Mouse (Mus musculus) heart, postnatal 0 days (tissue): ENCODE data around the gene Slc46a2.

ENCODE experiments used
- CTCF ChIP-seq: IDR thresholded peaks from 2 replicates; pipeline ENCODE4 v1.5.1; 2016; ENCODE audit warnings: antibody characterized with exemption, control low read depth, low read depth
- EP300 ChIP-seq: IDR thresholded peaks from 2 replicates; pipeline ENCODE4 v1.6.1; 2016; ENCODE audit warnings: antibody characterized with exemption, low read depth

- TF ChIP-seq CTCF (peak; percentile 92), EP300 (no peak)
These were observed 43.8 kb downstream of the Slc46a2 start for GRCm38 (mm10) chr4:59870859-59871591.
